Mouse (Mus musculus) erythroblast, embryonic 14.5 days (primary cell): ENCODE results near the gene Hivep2.

Experiments
- GATA1 ChIP-seq: IDR thresholded peaks from 2 replicates; pipeline ENCODE4 v1.6.1; 2012; ENCODE audit warnings: low read length, inconsistent platforms, mixed read lengths
- TAL1 ChIP-seq: IDR thresholded peaks from 3 replicates; pipeline ENCODE4 v1.6.1; 2012; ENCODE audit warnings: low read length, inconsistent platforms, mixed read lengths

GRCm38 (mm10) chr10:14017338-14017737 is 51.5 kb downstream of the Hivep2 start:
- TF ChIP-seq GATA1, result no peak
- TF ChIP-seq TAL1, result no peak
